ENCODE assay signal across 12 mouse cellular contexts in genomic region chr2:152794281-152794827, GRCm38 (mm10). TPM values are rescaled to one million over a fixed set of nuclear protein-coding genes. Genes with fewer than 3 reads are reported as not detected.
DNase-seq lines count a peak whose midpoint lies in the region; ATAC-seq lines count a peak whose summit lies in the region.
"Had no signal": no experiment of that assay in that cellular context is flagged by ENCODE, and none has a peak within 500 bp of the region (broad histone marks: within the 10 kb centered on the region; RNA-seq: fewer than 3 reads in every experiment).

No protein-coding gene starts in this region.

- 0 out of 2 replicates have a peak, but pooled peaks cover 4% of the 10 kb centered on the region for H3K36me3 ChIP-seq in kidney, embryonic 15.5 days
- no peaks in the 10 kb centered on the region; the same call in 1 of the 2 replicates for H3K36me3 ChIP-seq in embryonic facial prominence, embryonic 14.5 days (ENCODE audit: control insufficient read depth, insufficient read depth, low read length)

- 51% methylated on average over 9 of the region's 9 CpGs for WGBS in kidney, embryonic 15.5 days
- 67% methylated on average over 9 of the region's 9 CpGs for WGBS in embryonic facial prominence, embryonic 14.5 days

- H3K9me3 ChIP-seq in kidney, embryonic 15.5 days (replicated peaks), result no peaks in the 10 kb centered on the region
- no peaks in the 10 kb centered on the region for H3K9me3 ChIP-seq in embryonic facial prominence, embryonic 14.5 days (ENCODE audit: control insufficient read depth, low read length)
- H3K9me3 ChIP-seq: midbrain, embryonic 12.5 days had no signal

- no peak overlapping the region; the same call in 1 of the 2 replicates for H3K9ac ChIP-seq in kidney, embryonic 15.5 days
- no peak overlapping the region for H3K9ac ChIP-seq in embryonic facial prominence, embryonic 14.5 days (ENCODE audit: low read depth, low read length)
- H3K9ac ChIP-seq: forebrain, postnatal 0 days; midbrain, embryonic 12.5 days had no signal

- no peak for ATAC-seq in CD4-positive, CD25-positive, alpha-beta regulatory T cell, adult 4 months
- 0 out of 2 replicates have a peak, but pooled peaks have one; percentile 37 for ATAC-seq in kidney, embryonic 15.5 days (replicated peaks; ENCODE audit: low FRiP score)
- peak; percentile 57; the same call in 1 of the 2 replicates for ATAC-seq in embryonic facial prominence, embryonic 14.5 days (ENCODE audit: low read depth)
- no peak for ATAC-seq in erythroblast, adult 5-6 weeks (replicated peaks; ENCODE audit: low FRiP score, poor library complexity, severe bottlenecking)
- ATAC-seq: forebrain, postnatal 0 days had no signal

- no peak overlapping the region for H3K4me2 ChIP-seq in kidney, embryonic 15.5 days
- no peak overlapping the region for H3K4me2 ChIP-seq in embryonic facial prominence, embryonic 14.5 days (ENCODE audit: low read depth, low read length)
- H3K4me2 ChIP-seq: midbrain, embryonic 12.5 days had no signal

- peak overlapping the region; percentile 72 for H3K27ac ChIP-seq in kidney, embryonic 15.5 days
- no peak overlapping the region for H3K27ac ChIP-seq in embryonic facial prominence, embryonic 14.5 days (replicated peaks; ENCODE audit: low read depth, low read length)
- H3K27ac ChIP-seq: midbrain, embryonic 12.5 days had no signal

- peaks cover 46% of the 10 kb centered on the region for H3K4me1 ChIP-seq in kidney, embryonic 15.5 days
- 0 out of 2 replicates have a peak, but pooled peaks cover 3% of the 10 kb centered on the region for H3K4me1 ChIP-seq in embryonic facial prominence, embryonic 14.5 days (ENCODE audit: control insufficient read depth, insufficient read depth, low read length)

- H3K4me3 ChIP-seq in kidney, embryonic 15.5 days (replicated peaks), result no peak overlapping the region
- no peak overlapping the region for H3K4me3 ChIP-seq in embryonic facial prominence, embryonic 14.5 days (ENCODE audit: low read depth, low read length)
- H3K4me3 ChIP-seq: midbrain, embryonic 12.5 days had no signal

- no peaks in the 10 kb centered on the region for H3K27me3 ChIP-seq in kidney, embryonic 15.5 days
- H3K27me3 ChIP-seq in embryonic facial prominence, embryonic 14.5 days (replicated peaks; ENCODE audit: control insufficient read depth, insufficient read depth, low read length), result no peaks in the 10 kb centered on the region
- H3K27me3 ChIP-seq: midbrain, embryonic 12.5 days had no signal

- DNase-seq in CD4-positive, CD25-positive, alpha-beta regulatory T cell, adult 2 months (ENCODE audit: low read depth, low spot score), result peak; percentile 34
- no peak for DNase-seq in kidney, adult 18-20 months
- peak; percentile 30 for DNase-seq in embryonic facial prominence, embryonic 14.5 days (ENCODE audit: low spot score)
- DNase-seq in retina, postnatal 1 day, result peak; percentile 77
- DNase-seq in ovary, postnatal 36 days (ENCODE audit: low spot score), result no peak
- DNase-seq: forebrain, postnatal 0 days; heart, postnatal 4 days; right cerebral cortex, adult 18-20 months had no signal

RNA-seq across cellular contexts. Expression of gene Bcl2l1, which starts 37.2 kb away (rescaled TPM):
- 10 to 100 TPM; 55.5 to 75.0 TPM for polyA plus RNA-seq in CD4-positive, CD25-positive, alpha-beta regulatory T cell, adult 4 months (2017; shearing (Covaris generic))
- polyA plus RNA-seq in kidney, embryonic 15.5 days (2015; fragmentation: Nextera tagmentation; extraction: Ambion mirVana), result 99.5 and 106 TPM in 2 replicates
- 77.3 and 86.7 TPM in 2 replicates for polyA plus RNA-seq in embryonic facial prominence, embryonic 14.5 days (2014; fragmentation: Nextera tagmentation; extraction: Ambion mirVana)
- total RNA-seq in erythroblast, adult 5-6 weeks (2015; ENCODE audit: low replicate concordance), result 543 and 572 TPM in 2 replicates
- total RNA-seq in erythroblast, adult 5-6 weeks (2017; ENCODE audit: low replicate concordance), result 807 and 937 TPM in 2 replicates

RNA-seq across cellular contexts. Expression of gene Cox4i2, which starts 40.4 kb away (rescaled TPM):
- under 1 TPM in 1 of 2 experiments, not detected in 1; 0.46 TPM for polyA plus RNA-seq in CD4-positive, CD25-positive, alpha-beta regulatory T cell, adult 4 months (2017; shearing (Covaris generic))
- polyA plus RNA-seq in kidney, embryonic 15.5 days (2015; fragmentation: Nextera tagmentation; extraction: Ambion mirVana), result 16.4 and 20.9 TPM in 2 replicates
- 19.1 and 27.0 TPM in 2 replicates for polyA plus RNA-seq in embryonic facial prominence, embryonic 14.5 days (2014; fragmentation: Nextera tagmentation; extraction: Ambion mirVana)
- total RNA-seq in erythroblast, adult 5-6 weeks (2015; ENCODE audit: low replicate concordance), result not detected in 2 replicates
- not detected in 2 replicates for total RNA-seq in erythroblast, adult 5-6 weeks (2017; ENCODE audit: low replicate concordance)

RNA-seq across cellular contexts. Expression of gene Tpx2, which starts 53.4 kb away (rescaled TPM):
- 1 to 10 TPM; 4.0 to 9.7 TPM for polyA plus RNA-seq in CD4-positive, CD25-positive, alpha-beta regulatory T cell, adult 4 months (2017; shearing (Covaris generic))
- 88.5 and 98.2 TPM in 2 replicates for polyA plus RNA-seq in kidney, embryonic 15.5 days (2015; fragmentation: Nextera tagmentation; extraction: Ambion mirVana)
- polyA plus RNA-seq in embryonic facial prominence, embryonic 14.5 days (2014; fragmentation: Nextera tagmentation; extraction: Ambion mirVana), result 69.3 and 87.9 TPM in 2 replicates
- 39.8 and 43.9 TPM in 2 replicates for total RNA-seq in erythroblast, adult 5-6 weeks (2015; ENCODE audit: low replicate concordance)
- 53.4 and 65.9 TPM in 2 replicates for total RNA-seq in erythroblast, adult 5-6 weeks (2017; ENCODE audit: low replicate concordance)

RNA-seq across cellular contexts. Expression of gene Id1, which starts 58.3 kb away (rescaled TPM):
- under 1 TPM; 0.75 to 0.82 TPM for polyA plus RNA-seq in CD4-positive, CD25-positive, alpha-beta regulatory T cell, adult 4 months (2017; shearing (Covaris generic))
- 133 and 143 TPM in 2 replicates for polyA plus RNA-seq in kidney, embryonic 15.5 days (2015; fragmentation: Nextera tagmentation; extraction: Ambion mirVana)
- 128 and 138 TPM in 2 replicates for polyA plus RNA-seq in embryonic facial prominence, embryonic 14.5 days (2014; fragmentation: Nextera tagmentation; extraction: Ambion mirVana)
- 3.6 TPM in 1 of 2 replicates, not detected in the other for total RNA-seq in erythroblast, adult 5-6 weeks (2015; ENCODE audit: low replicate concordance)
- 3.7 and 4.5 TPM in 2 replicates for total RNA-seq in erythroblast, adult 5-6 weeks (2017; ENCODE audit: low replicate concordance)

Comparison
In these comparisons a context has a peak if more than half of its experiments do, and no peak if none do; other contexts are left out.
1. DNase-seq: peak in CD4-positive, CD25-positive, alpha-beta regulatory T cell, adult 2 months (single experiment), embryonic facial prominence, embryonic 14.5 days (single experiment) and retina, postnatal 1 day (single experiment); none in kidney, adult 18-20 months (single experiment) and ovary, postnatal 36 days (single experiment).
2. ATAC-seq: peak in kidney, embryonic 15.5 days (single experiment) and embryonic facial prominence, embryonic 14.5 days (single experiment); none in CD4-positive, CD25-positive, alpha-beta regulatory T cell, adult 4 months (single experiment) and erythroblast, adult 5-6 weeks (single experiment).
3. RNA of gene Cox4i2, which starts 40.4 kb away (polyA plus RNA-seq): 19.1 to 27.0 TPM in embryonic facial prominence, embryonic 14.5 days and 16.4 to 20.9 TPM in kidney, embryonic 15.5 days; 0.46 TPM in CD4-positive, CD25-positive, alpha-beta regulatory T cell, adult 4 months; every median in the first group is over 10 times any median in the second.